Mouse (Mus musculus) bone marrow, adult 2 months (tissue): ENCODE data around the gene Eif6.

Experiments used
- CTCF ChIP-seq: fragments of 200-500 bp; IDR thresholded peaks from 2 replicates; pipeline ENCODE4 v1.5.1; 2011; ENCODE audit warnings: low read length, control low read depth; ENCODE audit not compliant: control insufficient read depth, insufficient read depth
- POLR2A ChIP-seq: fragments of 200-500 bp; IDR thresholded peaks from 2 replicates; pipeline ENCODE4 v1.6.1; 2011; ENCODE audit warnings: low read depth, mild to moderate bottlenecking, control low read depth, low read length, borderline replicate concordance; ENCODE audit not compliant: control insufficient read depth

GRCm38 (mm10) chr2:155773664-155774063 lies 53.1 kb downstream of the Eif6 start:
- no peak for TF ChIP-seq CTCF
- TF ChIP-seq POLR2A, result no peak
